Mouse (Mus musculus): Measurements from ENCODE around the gene Lcat. TPM values are rescaled to one million over a fixed set of nuclear protein-coding genes. Genes with fewer than 3 reads are reported as not detected.

The Lcat gene
- polyA plus RNA-seq, 1 experiment from 2014 or later, result 0.50 TPM

GRCm38 (mm10) chr8:105900941-105901616 is 42.1 kb downstream of the Lcat start:
- peaks cover 9% of the 10 kb centered on the region for H3K4me1 ChIP-seq
- WGBS, result 41% methylated on average over 16 of the region's 16 CpGs
- no peaks in the 10 kb centered on the region for H3K27me3 ChIP-seq
- no peaks in the 10 kb centered on the region for H3K36me3 ChIP-seq
- H3K4me2 ChIP-seq (replicated peaks), result peak overlapping the region; percentile 66
- H3K27ac ChIP-seq (replicated peaks), result peak overlapping the region; percentile 87
- H3K9me3 ChIP-seq, result no peaks in the 10 kb centered on the region
- peak overlapping the region; percentile 96 for H3K9ac ChIP-seq (replicated peaks)
- H3K4me3 ChIP-seq, result peak overlapping the region; percentile 93
- no peak for ATAC-seq (replicated peaks)

GRCm38 (mm10) chr8:105900180-105900940 is 42.8 kb downstream of the Lcat start, which contains the start of gene Pskh1:
Gene Pskh1, plus strand, starts transcription at chr8:105900441.
- under 1% methylated on average over 68 of the region's 68 CpGs for WGBS
- peak within 1 kb of the TSS; percentile 66 for H3K4me2 ChIP-seq (replicated peaks)
- ATAC-seq (replicated peaks), result peak; percentile 94
- H3K36me3 ChIP-seq, result no peaks in the 10 kb centered on the region
- no peaks in the 10 kb centered on the region for H3K27me3 ChIP-seq
- peaks cover 9% of the 10 kb centered on the region for H3K4me1 ChIP-seq
- H3K9me3 ChIP-seq, result no peaks in the 10 kb centered on the region
- H3K4me3 ChIP-seq, result peak within 1 kb of the TSS; percentile 93
- peak within 1 kb of the TSS; percentile 87 for H3K27ac ChIP-seq (replicated peaks)
- H3K9ac ChIP-seq (replicated peaks), result peak within 1 kb of the TSS; percentile 96

- Histone ChIP-seq H3K4me2 (replicated peaks) (no peak overlapping the region), H3K27me3 (no peaks in the 10 kb centered on the region), H3K36me3 (peaks cover 7% of the 10 kb centered on the region), H3K9me3 (no peaks in the 10 kb centered on the region), H3K9ac (replicated peaks) (no peak overlapping the region), H3K4me3 (no peak overlapping the region), H3K27ac (replicated peaks) (no peak overlapping the region), H3K4me1 (peaks cover 14% of the 10 kb centered on the region)
- 81% methylated on average over 9 of the region's 9 CpGs for WGBS
- no peak for ATAC-seq (replicated peaks)
Measured at GRCm38 (mm10) chr8:105897801-105898480, 45.2 kb downstream of the Lcat start.

- WGBS, result 2% methylated on average over 11 of the region's 11 CpGs
- Histone ChIP-seq H3K4me1 (peaks cover 5% of the 10 kb centered on the region; the same call in 1 of the 2 replicates), H3K27me3 (no peaks in the 10 kb centered on the region), H3K4me3 (no peak within 1 kb of the TSS), H3K9ac (replicated peaks) (0 out of 2 replicates have a peak within 1 kb of the TSS, but pooled peaks have one; percentile 11), H3K9me3 (no peaks in the 10 kb centered on the region), H3K4me2 (replicated peaks) (no peak within 1 kb of the TSS), H3K27ac (replicated peaks) (no peak within 1 kb of the TSS), H3K36me3 (peaks cover 51% of the 10 kb centered on the region)
- peak; percentile 80 for ATAC-seq (replicated peaks)
Measured at GRCm38 (mm10) chr8:105893339-105893738, 49.8 kb downstream of the Lcat start, which contains the start of gene Nrn1l. Gene Nrn1l, plus strand, starts transcription at chr8:105893567.

- no peak overlapping the region for H3K4me2 ChIP-seq (replicated peaks)
- H3K27me3 ChIP-seq, result no peaks in the 10 kb centered on the region
- H3K4me3 ChIP-seq, result no peak overlapping the region
- H3K9me3 ChIP-seq, result no peaks in the 10 kb centered on the region
- no peak overlapping the region for H3K27ac ChIP-seq (replicated peaks)
- WGBS, result 84% methylated on average over 6 of the region's 6 CpGs
- H3K36me3 ChIP-seq, result peaks cover 60% of the 10 kb centered on the region
- peak; percentile 47; the same call in 1 of the 2 replicates for ATAC-seq (replicated peaks)
- H3K9ac ChIP-seq (replicated peaks), result no peak overlapping the region
- peaks cover 5% of the 10 kb centered on the region; the same call in 1 of the 2 replicates for H3K4me1 ChIP-seq
Measured at GRCm38 (mm10) chr8:105892432-105892831, 50.8 kb downstream of the Lcat start.

GRCm38 (mm10) chr8:105890870-105891269 is 52.3 kb downstream of the Lcat start:
- Histone ChIP-seq H3K27ac (replicated peaks) (no peak overlapping the region), H3K9ac (replicated peaks) (no peak overlapping the region), H3K27me3 (no peaks in the 10 kb centered on the region), H3K4me2 (replicated peaks) (no peak overlapping the region), H3K36me3 (peaks cover 76% of the 10 kb centered on the region), H3K4me3 (no peak overlapping the region), H3K4me1 (peaks cover 5% of the 10 kb centered on the region; the same call in 1 of the 2 replicates), H3K9me3 (no peaks in the 10 kb centered on the region)
- WGBS, result 87% methylated on average over 6 of the region's 6 CpGs
- ATAC-seq (replicated peaks), result no peak

GRCm38 (mm10) chr8:105889756-105890465 is 53.3 kb downstream of the Lcat start:
- no peak overlapping the region for H3K4me2 ChIP-seq (replicated peaks)
- peaks cover 85% of the 10 kb centered on the region for H3K36me3 ChIP-seq
- no peak overlapping the region for H3K9ac ChIP-seq (replicated peaks)
- H3K27me3 ChIP-seq, result no peaks in the 10 kb centered on the region
- 91% methylated on average over 12 of the region's 12 CpGs for WGBS
- no peak for ATAC-seq (replicated peaks)
- H3K4me1 ChIP-seq, result peaks cover 5% of the 10 kb centered on the region; the same call in 1 of the 2 replicates
- H3K27ac ChIP-seq (replicated peaks), result no peak overlapping the region
- H3K4me3 ChIP-seq, result no peak overlapping the region
- no peaks in the 10 kb centered on the region for H3K9me3 ChIP-seq

Small RNA genes within 50 kb of the gene (microRNA-seq; reads per million reads assigned to microRNA genes)
- not detected for gene Mir7074

Other genes starting within 250 kb of the Lcat start
- gene Acd, start 242.3 kb downstream of the Lcat start, polyA plus RNA-seq (2015; fragmentation: Nextera tagmentation; extraction: Ambion mirVana), result 105 and 107 TPM in 2 replicates
- gene Pard6a, start 242.2 kb downstream of the Lcat start, polyA plus RNA-seq (2015; fragmentation: Nextera tagmentation; extraction: Ambion mirVana), result 47.1 and 52.0 TPM in 2 replicates
- 0.15 TPM in 1 of 2 replicates, not detected in the other for gene 4933405L10Rik, start 235.7 kb downstream of the Lcat start, polyA plus RNA-seq (2015; fragmentation: Nextera tagmentation; extraction: Ambion mirVana)
- 17.3 and 19.3 TPM in 2 replicates for gene Enkd1, start 235.2 kb downstream of the Lcat start, polyA plus RNA-seq (2015; fragmentation: Nextera tagmentation; extraction: Ambion mirVana)
- gene Gfod2, start 184.7 kb downstream of the Lcat start, polyA plus RNA-seq (2015; fragmentation: Nextera tagmentation; extraction: Ambion mirVana), result 84.5 and 88.0 TPM in 2 replicates
- gene Ranbp10, start 116.0 kb downstream of the Lcat start, polyA plus RNA-seq (2015; fragmentation: Nextera tagmentation; extraction: Ambion mirVana), result 11.8 and 13.9 TPM in 2 replicates
- gene Tsnaxip1, start 115.7 kb downstream of the Lcat start, polyA plus RNA-seq (2015; fragmentation: Nextera tagmentation; extraction: Ambion mirVana), result 0.61 and 0.84 TPM in 2 replicates
- gene Cenpt, start 90.1 kb downstream of the Lcat start, polyA plus RNA-seq (2015; fragmentation: Nextera tagmentation; extraction: Ambion mirVana), result 65.0 and 66.4 TPM in 2 replicates
- 70.5 and 73.6 TPM in 2 replicates for gene Thap11, start 88.2 kb downstream of the Lcat start, polyA plus RNA-seq (2015; fragmentation: Nextera tagmentation; extraction: Ambion mirVana)
- 189 and 218 TPM in 2 replicates for gene Nutf2, start 82.8 kb downstream of the Lcat start, polyA plus RNA-seq (2015; fragmentation: Nextera tagmentation; extraction: Ambion mirVana)
- 55.6 and 59.1 TPM in 2 replicates for gene Edc4, start 62.5 kb downstream of the Lcat start, polyA plus RNA-seq (2015; fragmentation: Nextera tagmentation; extraction: Ambion mirVana)
- gene Nrn1l, start 49.8 kb downstream of the Lcat start, polyA plus RNA-seq (2015; fragmentation: Nextera tagmentation; extraction: Ambion mirVana), result not detected in 2 replicates
- gene Pskh1, start 42.9 kb downstream of the Lcat start, polyA plus RNA-seq (2015; fragmentation: Nextera tagmentation; extraction: Ambion mirVana), result 11.3 and 12.0 TPM in 2 replicates
- gene Ctrl, start 9.5 kb downstream of the Lcat start, polyA plus RNA-seq (2015; fragmentation: Nextera tagmentation; extraction: Ambion mirVana), result 2.0 and 2.2 TPM in 2 replicates
- 36.3 and 39.7 TPM in 2 replicates for gene Psmb10, start 4.9 kb downstream of the Lcat start, polyA plus RNA-seq (2015; fragmentation: Nextera tagmentation; extraction: Ambion mirVana)
- 9.3 and 10.1 TPM in 2 replicates for gene Slc12a4, start 22.7 kb upstream of the Lcat start, polyA plus RNA-seq (2015; fragmentation: Nextera tagmentation; extraction: Ambion mirVana)
- not detected in 2 replicates for gene Dpep3, start 36.0 kb upstream of the Lcat start, polyA plus RNA-seq (2015; fragmentation: Nextera tagmentation; extraction: Ambion mirVana)
- gene Dus2, start 48.0 kb upstream of the Lcat start, polyA plus RNA-seq (2015; fragmentation: Nextera tagmentation; extraction: Ambion mirVana), result 24.1 and 26.3 TPM in 2 replicates
- gene Dpep2nb, start 62.6 kb upstream of the Lcat start, polyA plus RNA-seq (2015; fragmentation: Nextera tagmentation; extraction: Ambion mirVana), result not detected in 2 replicates
- 22.4 and 23.0 TPM in 2 replicates for gene Ddx28, start 68.5 kb upstream of the Lcat start, polyA plus RNA-seq (2015; fragmentation: Nextera tagmentation; extraction: Ambion mirVana)
- gene Nfatc3, start 115.5 kb upstream of the Lcat start, polyA plus RNA-seq (2015; fragmentation: Nextera tagmentation; extraction: Ambion mirVana), result 4.1 and 4.8 TPM in 2 replicates
- 0.06 and 0.23 TPM in 2 replicates for gene Esrp2, start 193.6 kb upstream of the Lcat start, polyA plus RNA-seq (2015; fragmentation: Nextera tagmentation; extraction: Ambion mirVana)
- gene Pla2g15, start 207.0 kb upstream of the Lcat start, polyA plus RNA-seq (2015; fragmentation: Nextera tagmentation; extraction: Ambion mirVana), result 16.6 and 20.1 TPM in 2 replicates
- 62.2 and 69.2 TPM in 2 replicates for gene Slc7a6, start 225.5 kb upstream of the Lcat start, polyA plus RNA-seq (2015; fragmentation: Nextera tagmentation; extraction: Ambion mirVana)